Mouse (Mus musculus) macrophage (primary cell): ENCODE measurements around the gene Tbrg1. TPM values are rescaled to one million over a fixed set of nuclear protein-coding genes. Genes with fewer than 3 reads are reported as not detected.
A peak's percentile ranks its signal among the peaks of the same experiment; 100 is the strongest.

ENCODE experiments used
- H3K27ac ChIP-seq: fragments of 350-480 bp; formaldehyde crosslinking; 2 replicates; pipeline ENCODE4 v1.9.0; 2021
- H3K36me3 ChIP-seq: fragments of 350-480 bp; formaldehyde crosslinking; 2 replicates; pipeline ENCODE4 v1.9.0; 2021; ENCODE audit errors: inconsistent target
- H3K4me3 ChIP-seq: fragments of 350-480 bp; formaldehyde crosslinking; 2 replicates; pipeline ENCODE4 v1.9.0; 2021; ENCODE audit errors: inconsistent target
- H3K79me2 ChIP-seq: fragments of 350-480 bp; formaldehyde crosslinking; 2 replicates; pipeline ENCODE4 v1.9.0; 2021; ENCODE audit errors: inconsistent target
- WGBS: methylation state at CpG from one replicate; pipeline ENCODE4 v1.1.7; 2026; ENCODE audit warnings: inconsistent platforms; ENCODE audit not compliant: missing documents; 5-methylcytosine and 5-hydroxymethylcytosine counted together
- polyA plus RNA-seq: library from polyadenylated mRNA; stranded (reverse); fragments of 250-400 nt; gene quantifications from 3 replicates; pipeline ENCODE4 v1.2.4, GENCODE M21; 2018; ENCODE audit warnings: inconsistent platforms

The Tbrg1 gene
- polyA plus RNA-seq, 1 experiment from 2014 or later, result 27.0 TPM

DNA sequence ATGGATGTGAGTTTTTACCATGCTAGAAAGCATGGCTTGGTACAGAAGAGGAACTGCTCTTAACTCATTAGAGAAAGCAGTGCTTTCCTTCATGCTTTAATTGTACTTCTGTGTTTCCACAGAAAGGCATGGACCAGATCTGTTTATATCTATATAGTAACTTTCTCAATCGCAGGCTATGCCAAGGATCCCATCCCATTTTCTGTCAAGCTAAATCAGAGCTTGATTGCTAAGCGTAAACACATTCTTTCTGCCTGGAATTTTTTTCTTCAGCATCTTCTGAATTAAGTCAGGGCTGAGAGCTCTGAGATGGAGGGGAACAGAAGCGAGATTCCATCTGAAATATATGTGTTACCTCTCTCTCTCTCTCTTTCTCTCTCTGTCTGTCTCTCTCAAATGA lies 33.1 kb downstream of the Tbrg1 start:
- Histone ChIP-seq H3K4me3 (no peak overlapping the region), H3K79me2 (no peaks in the 10 kb centered on the region), H3K36me3 (peaks cover 5% of the 10 kb centered on the region; the same call in 1 of the 2 replicates), H3K27ac (no peak overlapping the region)
- 93% methylated on average over 3 of the region's 3 CpGs for WGBS

GRCm38 (mm10) chr9:37621290-37621689 lies 35.8 kb downstream of the Tbrg1 start:
- Histone ChIP-seq H3K36me3 (peaks cover 5% of the 10 kb centered on the region; the same call in 1 of the 2 replicates), H3K4me3 (no peak overlapping the region), H3K27ac (no peak overlapping the region), H3K79me2 (no peaks in the 10 kb centered on the region)
- WGBS, result 94% methylated on average over 6 of the region's 6 CpGs

DNA sequence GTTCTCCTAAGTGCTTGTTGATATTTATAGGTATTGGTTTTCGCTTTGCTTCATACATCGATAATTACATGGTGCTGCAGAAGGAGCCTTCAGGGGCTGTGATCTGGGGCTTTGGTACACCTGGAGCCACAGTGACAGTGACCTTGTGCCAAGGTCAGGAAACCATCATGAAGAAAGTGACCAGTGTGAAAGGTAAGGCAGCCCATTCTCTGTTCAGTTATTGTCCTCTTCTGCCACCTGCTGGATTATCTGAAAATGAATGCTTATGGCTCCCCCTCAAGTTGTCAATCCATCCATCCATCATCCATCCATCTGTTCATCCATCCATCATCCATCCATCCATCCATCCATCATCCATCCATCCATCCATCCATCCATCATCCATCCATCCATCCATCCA lies 40.3 kb downstream of the Tbrg1 start:
- WGBS, result 56% methylated on average over 2 of the region's 2 CpGs
- no peaks in the 10 kb centered on the region; the same call in 1 of the 2 replicates for H3K36me3 ChIP-seq

GRCm38 (mm10) chr9:37615220-37615619 lies 41.9 kb downstream of the Tbrg1 start:
- Histone ChIP-seq H3K79me2 (no peaks in the 10 kb centered on the region), H3K36me3 (no peaks in the 10 kb centered on the region; the same call in 1 of the 2 replicates), H3K4me3 (no peak overlapping the region), H3K27ac (no peak overlapping the region)
- WGBS, result 97% methylated on average over 5 of the region's 5 CpGs

More for the DNA sequence above, 40.3 kb downstream of the Tbrg1 start:
- no peak overlapping the region for H3K27ac ChIP-seq
- H3K79me2 ChIP-seq, result no peaks in the 10 kb centered on the region
- H3K4me3 ChIP-seq, result no peak overlapping the region

DNA sequence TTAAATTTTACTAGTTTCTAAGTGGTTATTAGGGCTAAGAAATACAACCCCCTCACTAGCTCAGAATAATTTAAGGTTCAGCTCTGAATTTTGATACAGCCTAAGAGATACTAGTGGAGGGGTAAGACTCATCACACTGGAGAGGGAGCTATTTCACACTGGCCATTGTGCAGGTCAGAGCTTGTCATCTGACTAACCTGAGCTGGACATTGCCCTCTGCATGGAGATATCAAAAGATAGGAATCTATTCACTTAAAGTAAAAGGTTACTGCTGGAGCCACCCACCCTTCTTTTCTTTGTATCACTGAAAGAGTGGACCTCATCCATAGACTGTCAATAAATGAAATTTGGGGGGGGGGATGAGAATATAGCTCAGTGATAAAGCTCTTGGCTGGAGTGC lies 42.8 kb downstream of the Tbrg1 start:
- H3K4me3 ChIP-seq, result peak overlapping the region; percentile 79
- no peaks in the 10 kb centered on the region for H3K79me2 ChIP-seq
- no peaks in the 10 kb centered on the region; the same call in 1 of the 2 replicates for H3K36me3 ChIP-seq
- no peak overlapping the region for H3K27ac ChIP-seq

DNA sequence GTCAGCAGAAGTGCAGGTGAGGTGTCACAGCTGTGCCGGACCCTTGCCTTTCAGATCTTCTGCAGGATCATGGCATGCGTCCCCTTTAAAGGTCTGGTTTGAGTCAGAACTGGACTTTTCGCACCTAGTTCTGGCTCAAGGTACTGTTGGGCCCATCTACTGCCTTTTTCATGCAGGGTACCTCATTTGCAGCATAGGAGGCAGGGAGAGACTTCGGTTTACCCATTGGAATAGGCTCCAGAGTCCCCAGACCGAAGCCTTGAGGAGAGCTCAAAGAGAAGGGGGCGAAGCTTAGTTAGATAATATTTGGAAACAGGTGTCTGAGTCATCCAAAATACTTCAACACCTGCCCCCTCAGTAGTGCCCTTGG lies 43.2 kb downstream of the Tbrg1 start:
- H3K36me3 ChIP-seq, result no peaks in the 10 kb centered on the region; the same call in 1 of the 2 replicates
- peak overlapping the region; percentile 79 for H3K4me3 ChIP-seq
- H3K79me2 ChIP-seq, result no peaks in the 10 kb centered on the region
- WGBS, result 32% methylated on average over 6 of the region's 6 CpGs
- H3K27ac ChIP-seq, result peak overlapping the region; percentile 17; the same call in 1 of the 2 replicates

DNA sequence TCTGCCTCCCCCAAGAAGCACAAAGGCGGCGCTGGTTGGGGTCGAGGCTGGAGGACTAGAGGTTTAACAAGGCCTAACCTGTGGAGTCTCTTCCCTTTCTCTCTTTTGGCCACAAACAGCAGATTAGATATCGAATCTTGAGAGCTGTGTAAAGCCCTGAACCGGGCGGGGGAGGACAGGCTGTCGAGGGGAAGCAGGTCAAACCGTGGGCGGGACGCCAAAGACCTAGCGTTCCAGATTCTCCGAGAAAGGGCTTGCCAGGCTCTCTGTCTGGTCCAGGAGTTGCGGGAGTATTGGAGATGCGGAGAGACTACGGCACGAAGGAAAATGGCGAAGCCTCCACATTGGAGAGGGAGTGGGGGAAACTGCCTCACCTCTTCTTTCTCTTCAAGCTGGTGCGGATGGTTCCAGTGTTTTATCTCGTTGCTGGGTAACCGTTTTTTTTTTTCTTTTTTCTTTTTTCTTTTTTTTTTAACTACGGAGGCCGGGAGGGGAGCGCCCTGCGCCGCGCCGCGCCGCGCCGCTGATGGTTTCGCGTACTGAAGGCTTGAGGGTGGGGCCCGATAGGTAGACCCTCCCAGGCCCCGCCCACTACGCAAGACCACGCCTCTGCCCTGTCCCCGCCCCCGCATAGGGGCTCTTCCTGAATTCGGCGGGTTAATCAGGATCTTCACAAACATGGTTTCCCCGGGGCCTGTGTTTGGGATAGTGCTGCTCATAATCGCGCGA lies 43.8 kb downstream of the Tbrg1 start, which contains the start of gene Spa17:
Gene Spa17, minus strand, starts transcription at position 541 of the 729 bp plus-strand sequence.
- Histone ChIP-seq H3K36me3 (no peaks in the 10 kb centered on the region; the same call in 1 of the 2 replicates), H3K27ac (peak within 1 kb of the TSS; percentile 17; the same call in 1 of the 2 replicates), H3K4me3 (peak within 1 kb of the TSS; percentile 79), H3K79me2 (no peaks in the 10 kb centered on the region)
- WGBS, result under 1% methylated on average over 40 of the region's 45 CpGs

GRCm38 (mm10) chr9:37609558-37609957 lies 47.6 kb downstream of the Tbrg1 start:
- Histone ChIP-seq H3K36me3 (no peaks in the 10 kb centered on the region), H3K4me3 (no peak overlapping the region), H3K27ac (no peak overlapping the region), H3K79me2 (no peaks in the 10 kb centered on the region)
- WGBS, result 94% methylated on average over 4 of the region's 4 CpGs

GRCm38 (mm10) chr9:37605089-37605488 lies 52.0 kb downstream of the Tbrg1 start:
- H3K27ac ChIP-seq, result no peak overlapping the region
- H3K79me2 ChIP-seq, result no peaks in the 10 kb centered on the region
- WGBS, result 98% methylated on average over 3 of the region's 3 CpGs
- no peaks in the 10 kb centered on the region for H3K36me3 ChIP-seq
- no peak overlapping the region for H3K4me3 ChIP-seq

DNA sequence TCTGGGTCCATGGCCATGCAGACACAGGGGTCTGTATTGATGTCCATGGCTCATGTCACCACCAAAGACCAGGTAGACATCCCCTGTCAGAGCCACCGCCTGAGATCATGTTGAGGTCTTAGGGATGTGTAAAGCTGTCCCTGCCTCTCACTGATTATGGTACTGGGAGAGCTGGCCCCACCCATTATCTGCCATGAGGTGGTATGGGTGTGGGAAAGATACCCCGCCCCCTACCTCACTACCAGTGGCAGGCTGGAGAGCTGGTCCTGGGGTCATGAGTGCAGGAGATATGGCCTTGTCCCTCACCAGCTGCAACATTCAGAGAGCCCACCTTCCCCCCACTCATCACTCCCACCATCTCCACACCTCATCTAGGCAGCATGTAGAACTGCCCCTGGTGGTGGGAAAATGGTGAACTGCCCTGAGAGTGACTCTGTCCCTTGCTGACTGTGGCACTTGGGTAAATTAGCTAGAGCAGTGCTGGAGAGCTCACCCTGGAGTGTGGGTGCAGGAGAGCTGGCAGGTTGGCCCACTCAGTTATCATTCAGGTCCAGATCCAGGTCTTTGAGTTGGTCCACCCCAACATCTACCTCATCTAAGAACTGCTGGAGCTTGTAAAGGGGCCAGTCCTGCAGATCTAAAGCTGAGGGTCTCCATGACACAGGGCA lies 56.4 kb downstream of the Tbrg1 start:
- Histone ChIP-seq H3K36me3 (no peaks in the 10 kb centered on the region), H3K27ac (no peak overlapping the region), H3K4me3 (no peak overlapping the region), H3K79me2 (no peaks in the 10 kb centered on the region)
- WGBS, result 100% methylated on average over 2 of the region's 2 CpGs

Other genes starting within 250 kb of the Tbrg1 start
- gene Robo3, start 224.1 kb downstream of the Tbrg1 start, polyA plus RNA-seq, result not detected in 3 replicates
- 6.0 to 10.2 TPM (median 7.9 TPM) in 3 replicates for gene Msantd2, start 168.0 kb downstream of the Tbrg1 start, polyA plus RNA-seq
- 0.17 to 0.22 TPM in 2 of 3 replicates, not detected in the other for gene Esam, start 129.2 kb downstream of the Tbrg1 start, polyA plus RNA-seq
- gene Vsig2, start 118.1 kb downstream of the Tbrg1 start, polyA plus RNA-seq, result not detected in 3 replicates
- 0.50 to 1.4 TPM (median 0.82 TPM) in 3 replicates for gene Nrgn, start 104.4 kb downstream of the Tbrg1 start, polyA plus RNA-seq
- 17.3 to 25.0 TPM (median 19.8 TPM) in 3 replicates for gene Siae, start 101.6 kb downstream of the Tbrg1 start, polyA plus RNA-seq
- 0.82 to 3.2 TPM (median 1.1 TPM) in 3 replicates for gene Spa17, start 43.6 kb downstream of the Tbrg1 start, polyA plus RNA-seq
- not detected in 3 replicates for gene Panx3, start 11.9 kb upstream of the Tbrg1 start, polyA plus RNA-seq
- not detected in 3 replicates for gene Olfr160, start 58.9 kb upstream of the Tbrg1 start, polyA plus RNA-seq
- not detected in 3 replicates for gene Olfr874, start 87.8 kb upstream of the Tbrg1 start, polyA plus RNA-seq
- not detected in 3 replicates for gene Olfr875, start 114.5 kb upstream of the Tbrg1 start, polyA plus RNA-seq
- gene Olfr876, start 145.7 kb upstream of the Tbrg1 start, polyA plus RNA-seq, result not detected in 3 replicates
- not detected in 3 replicates for gene Olfr877, start 197.0 kb upstream of the Tbrg1 start, polyA plus RNA-seq
- gene Olfr145, start 239.4 kb upstream of the Tbrg1 start, polyA plus RNA-seq, result not detected in 3 replicates